Mouse (Mus musculus): ENCODE measurements at regions not wholly inside any gene's neighbourhood (a gene's known extent, or its start where the extent isn't known, plus 50 kb on each side); places are given as distances from the start of the nearest gene placed in this dataset.

DNA sequence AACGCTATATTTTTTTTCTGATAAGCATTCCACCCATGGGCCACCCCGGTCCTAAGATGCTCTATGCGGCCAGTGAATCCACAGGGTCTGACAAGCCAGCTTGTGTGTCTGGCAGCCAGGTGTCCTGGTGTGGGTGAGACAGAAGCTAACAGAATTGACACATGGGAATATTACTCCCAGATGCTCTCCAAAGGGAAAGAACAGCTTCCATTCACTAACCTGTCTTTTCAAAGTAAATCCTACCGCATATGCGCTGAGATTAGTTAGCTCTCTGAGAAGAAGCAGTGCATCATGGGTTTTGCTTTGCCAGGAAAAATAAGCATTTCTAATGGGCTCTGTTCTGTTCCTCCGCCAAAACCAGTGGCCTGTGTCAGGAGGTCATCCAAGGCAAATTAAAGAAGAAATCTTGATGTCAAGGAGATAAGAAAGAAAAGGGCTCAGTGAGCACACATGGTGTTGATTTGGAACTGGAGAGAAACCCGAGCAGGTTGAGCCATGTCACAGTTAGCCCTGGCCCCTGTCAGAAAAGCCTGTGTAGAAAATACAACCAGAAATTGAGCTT lies 498.4 kb upstream of the Marcks start:
- no peak for TF ChIP-seq EP300 (IDR thresholded peaks at IDR 0.05)
- no peak for TF ChIP-seq CTCF (IDR thresholded peaks at IDR 0.05)
